Mouse (Mus musculus) bone marrow, adult 2 months (tissue): ENCODE results near the gene Rbm33. TPM values are rescaled to one million over a fixed set of nuclear protein-coding genes. Genes with fewer than 3 reads are reported as not detected.
A peak's percentile ranks its signal among the peaks of the same experiment; 100 is the strongest.

Source experiments
- H3K27ac ChIP-seq: fragments of 200-500 bp; 2 replicates; pipeline ENCODE4 v1.5.1; 2012; ENCODE audit warnings: low read depth, mild to moderate bottlenecking, control low read depth, inconsistent platforms, low read length; ENCODE audit not compliant: control insufficient read depth, poor library complexity, insufficient read depth
- H3K4me1 ChIP-seq: fragments of 200-500 bp; 2 replicates; pipeline ENCODE4 v1.6.1; 2011; ENCODE audit warnings: low read length; ENCODE audit not compliant: control insufficient read depth, insufficient read depth
- H3K4me3 ChIP-seq: fragments of 200-500 bp; replicated peaks from 2 replicates; pipeline ENCODE3; 2011; ENCODE audit warnings: mild to moderate bottlenecking, low read depth, low read length, control low read depth; ENCODE audit not compliant: control insufficient read depth
- CTCF ChIP-seq: fragments of 200-500 bp; IDR thresholded peaks from 2 replicates; pipeline ENCODE4 v1.5.1; 2011; ENCODE audit warnings: low read length, control low read depth; ENCODE audit not compliant: control insufficient read depth, insufficient read depth
- POLR2A ChIP-seq: fragments of 200-500 bp; IDR thresholded peaks from 2 replicates; pipeline ENCODE4 v1.6.1; 2011; ENCODE audit warnings: low read depth, mild to moderate bottlenecking, control low read depth, low read length, borderline replicate concordance; ENCODE audit not compliant: control insufficient read depth
- WGBS: fragments of 180-500 bp; shearing (Covaris S2); methylation state at CpG from one replicate; pipeline ENCODE4 v1.1.7; 2018; 5-methylcytosine and 5-hydroxymethylcytosine counted together
- polyA plus RNA-seq: library from polyadenylated mRNA; stranded (reverse); fragments of >200 nt; gene quantifications from 2 replicates; pipeline ENCODE4 v1.2.4, GENCODE M21; 2011; ENCODE audit warnings: low replicate concordance; ENCODE audit not compliant: missing spikeins, insufficient read depth, insufficient read length

Rbm33 gene
- polyA plus RNA-seq, 1 experiment, result 36.3 TPM

GRCm38 (mm10) chr5:28382289-28382688, 65.4 kb downstream of the Rbm33 start:
- WGBS, result 87% methylated on average over 1 of the region's 1 CpGs
- Histone ChIP-seq H3K27ac (no peak overlapping the region), H3K4me1 (no peaks in the 10 kb centered on the region), H3K4me3 (no peak overlapping the region)
- TF ChIP-seq POLR2A (no peak), CTCF (no peak)

DNA sequence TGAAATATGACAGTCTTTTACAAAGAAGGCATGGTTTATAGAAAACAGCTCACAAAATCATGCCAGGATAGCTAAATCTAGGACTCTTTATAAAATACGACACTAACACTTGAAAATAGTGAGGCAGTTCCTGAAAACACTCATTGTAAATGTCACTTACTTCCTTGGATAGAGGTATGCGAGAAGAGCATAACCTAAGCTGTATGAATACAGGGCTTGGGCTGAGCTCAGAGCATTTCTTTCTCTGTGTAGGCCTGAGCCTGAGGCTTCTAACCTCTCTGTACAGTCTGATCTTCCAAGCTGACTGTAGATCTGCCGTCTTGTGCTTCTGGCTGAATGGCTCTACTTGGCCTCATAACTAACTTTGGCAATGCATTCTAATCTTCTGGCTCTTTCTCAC, 69.9 kb downstream of the Rbm33 start:
- WGBS, result 90% methylated on average over 3 of the region's 3 CpGs
- Histone ChIP-seq H3K4me3 (no peak overlapping the region), H3K4me1 (no peaks in the 10 kb centered on the region), H3K27ac (no peak overlapping the region)
- TF ChIP-seq POLR2A (no peak), CTCF (no peak)

GRCm38 (mm10) chr5:28387531-28388179, 70.7 kb downstream of the Rbm33 start:
- H3K4me3 ChIP-seq, result no peak overlapping the region
- no peaks in the 10 kb centered on the region for H3K4me1 ChIP-seq
- no peak overlapping the region for H3K27ac ChIP-seq
- 90% methylated on average over 9 of the region's 9 CpGs for WGBS
- TF ChIP-seq CTCF, result no peak
- no peak for TF ChIP-seq POLR2A

DNA sequence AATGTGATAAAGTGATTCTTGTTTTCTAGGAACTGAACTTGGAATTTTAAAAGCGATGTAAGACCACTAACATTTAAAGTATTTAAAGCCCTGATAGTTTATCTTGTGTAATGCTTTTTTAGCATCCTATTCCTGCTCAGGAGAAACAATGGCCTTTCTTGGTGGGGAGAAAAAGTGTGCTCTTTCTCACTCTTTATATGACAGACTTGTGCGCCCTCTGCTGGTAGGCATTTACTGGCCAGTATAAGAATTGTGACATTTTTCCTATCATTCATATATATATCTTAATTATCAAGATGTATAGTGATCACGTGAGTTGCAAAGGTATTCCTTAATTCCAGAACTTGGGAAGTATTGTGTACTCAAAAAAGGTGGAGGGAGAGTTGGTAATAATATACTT, 71.3 kb downstream of the Rbm33 start:
- no peak overlapping the region for H3K27ac ChIP-seq
- TF ChIP-seq CTCF (0 out of 2 replicates have a peak, but pooled peaks have one; percentile 25), POLR2A (no peak)
- H3K4me3 ChIP-seq, result no peak overlapping the region
- no peaks in the 10 kb centered on the region for H3K4me1 ChIP-seq
- WGBS, result 52% methylated on average over 3 of the region's 3 CpGs

DNA sequence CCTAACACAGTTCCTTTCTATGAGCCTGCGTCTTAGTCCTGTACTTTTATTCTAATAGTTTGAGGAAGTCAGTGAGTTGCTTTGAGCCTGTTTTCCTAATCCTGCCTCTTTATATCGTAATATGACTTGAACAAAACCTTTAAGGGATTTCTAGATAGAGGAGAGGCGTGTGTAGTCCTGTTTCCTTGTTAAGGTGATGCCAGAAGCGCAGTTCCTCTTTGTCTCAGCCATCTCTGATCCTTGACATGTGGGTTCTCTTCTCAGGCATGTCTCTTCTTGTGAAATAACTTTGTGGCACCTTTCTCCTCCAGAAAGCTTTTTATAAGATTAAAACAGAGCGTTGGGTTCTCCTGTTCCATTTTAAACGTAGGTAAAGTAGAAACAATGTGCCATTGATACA, 73.3 kb downstream of the Rbm33 start:
- H3K4me1 ChIP-seq, result no peaks in the 10 kb centered on the region
- 82% methylated on average over 6 of the region's 6 CpGs for WGBS
- H3K27ac ChIP-seq, result no peak overlapping the region
- TF ChIP-seq POLR2A (no peak), CTCF (no peak)
- no peak overlapping the region for H3K4me3 ChIP-seq

- WGBS, result 95% methylated on average over 2 of the region's 2 CpGs
- no peak overlapping the region for H3K4me3 ChIP-seq
- no peaks in the 10 kb centered on the region; the same call in 1 of the 2 replicates for H3K4me1 ChIP-seq
- H3K27ac ChIP-seq, result no peak overlapping the region
- TF ChIP-seq CTCF (no peak), POLR2A (no peak)
Observed at GRCm38 (mm10) chr5:28397344-28397743, 80.4 kb downstream of the Rbm33 start.

DNA sequence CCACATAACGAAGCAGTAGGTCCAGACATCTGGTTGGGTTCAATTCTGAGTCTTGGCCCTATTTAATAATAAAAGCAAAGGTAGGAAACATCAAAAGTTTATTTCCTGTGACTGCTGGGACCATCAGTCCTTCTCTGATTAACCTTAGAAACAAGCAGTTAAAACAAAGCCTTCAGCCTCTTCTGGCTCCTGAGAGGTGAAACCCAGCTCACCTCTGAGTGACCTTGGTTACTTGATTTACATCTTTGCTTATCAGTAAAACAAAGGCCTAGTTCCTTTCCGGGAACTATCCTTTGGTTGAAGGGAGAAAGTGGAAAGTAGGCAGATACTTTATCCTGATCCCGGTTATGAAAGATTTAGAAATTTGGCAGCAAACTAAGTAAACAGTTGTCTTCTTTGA, 81.8 kb downstream of the Rbm33 start:
- WGBS, result 88% methylated on average over 3 of the region's 3 CpGs

GRCm38 (mm10) chr5:28399451-28400115, 82.7 kb downstream of the Rbm33 start:
- WGBS, result 81% methylated on average over 2 of the region's 2 CpGs
- Histone ChIP-seq H3K4me3 (no peak overlapping the region), H3K27ac (no peak overlapping the region), H3K4me1 (no peaks in the 10 kb centered on the region; the same call in 1 of the 2 replicates)
- TF ChIP-seq POLR2A (no peak), CTCF (no peak)

More for the DNA sequence above, 81.8 kb downstream of the Rbm33 start:
- no peak for TF ChIP-seq POLR2A
- no peak for TF ChIP-seq CTCF
- no peak overlapping the region for H3K27ac ChIP-seq
- H3K4me3 ChIP-seq, result no peak overlapping the region
- H3K4me1 ChIP-seq, result no peaks in the 10 kb centered on the region; the same call in 1 of the 2 replicates

DNA sequence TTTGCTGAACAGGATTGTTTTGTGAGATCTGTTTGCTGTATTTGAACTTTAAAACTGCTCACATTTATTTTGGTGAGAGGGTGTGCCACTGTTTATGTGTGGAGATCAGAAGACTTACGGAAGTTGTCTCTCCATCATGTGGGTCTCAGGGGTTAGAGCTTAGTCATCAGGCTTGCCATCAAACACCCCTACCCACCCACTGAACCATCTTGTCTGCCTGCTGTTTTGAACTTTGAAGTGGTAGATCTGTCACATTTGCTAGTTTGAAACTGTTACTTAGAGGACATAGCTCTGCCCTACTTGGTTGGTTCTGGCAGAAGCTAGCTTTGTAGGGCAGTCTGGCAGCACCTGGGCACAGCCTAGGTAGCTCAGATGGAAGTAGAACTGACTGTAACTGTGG, 85.8 kb downstream of the Rbm33 start:
- WGBS, result 97% methylated on average over 1 of the region's 1 CpGs
- H3K4me1 ChIP-seq, result no peaks in the 10 kb centered on the region
- TF ChIP-seq POLR2A (no peak), CTCF (no peak)
- no peak overlapping the region for H3K4me3 ChIP-seq
- no peak overlapping the region for H3K27ac ChIP-seq
